Mouse (Mus musculus) kidney, adult 11 months (tissue): Measurements from ENCODE around the gene Fam76b.
"Not testable (repeated sequence)": the region's sequence is repeated elsewhere in the genome, so short reads cannot be mapped to it uniquely, and the experiment has no call there.

Source experiments
- DNase-seq: peaks from one replicate; pipeline ENCODE4 v3.0.0; 2022

The Fam76b gene

GRCm38 (mm10) chr9:13827406-13828086, at the start of gene Fam76b:
TSS of gene Fam76b (plus strand) at chr9:13827716.
- peak; percentile 100 for DNase-seq

- no peak for DNase-seq
Measured at GRCm38 (mm10) chr9:13781985-13782384, 45.5 kb upstream of the Fam76b start.

DNA sequence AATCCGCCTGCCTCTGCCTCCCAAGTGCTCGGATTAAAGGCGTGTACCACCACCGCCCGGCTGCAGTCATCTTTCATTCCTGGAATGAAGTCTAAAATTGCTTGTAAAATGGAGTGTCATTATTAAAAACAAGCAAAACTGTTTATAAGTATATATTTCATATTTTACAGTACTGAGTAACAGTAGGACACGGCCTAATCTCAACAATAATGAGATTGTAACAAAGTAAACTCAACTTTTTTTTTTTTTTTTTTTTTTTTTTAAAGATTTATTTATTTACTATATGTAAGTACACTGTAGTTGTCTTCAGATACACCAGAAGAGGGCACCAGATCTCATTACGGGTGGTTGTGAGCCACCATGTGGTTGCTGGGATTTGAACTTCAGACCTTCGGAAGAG, 36.7 kb upstream of the Fam76b start:
- DNase-seq: not testable (repeated sequence)

DNA sequence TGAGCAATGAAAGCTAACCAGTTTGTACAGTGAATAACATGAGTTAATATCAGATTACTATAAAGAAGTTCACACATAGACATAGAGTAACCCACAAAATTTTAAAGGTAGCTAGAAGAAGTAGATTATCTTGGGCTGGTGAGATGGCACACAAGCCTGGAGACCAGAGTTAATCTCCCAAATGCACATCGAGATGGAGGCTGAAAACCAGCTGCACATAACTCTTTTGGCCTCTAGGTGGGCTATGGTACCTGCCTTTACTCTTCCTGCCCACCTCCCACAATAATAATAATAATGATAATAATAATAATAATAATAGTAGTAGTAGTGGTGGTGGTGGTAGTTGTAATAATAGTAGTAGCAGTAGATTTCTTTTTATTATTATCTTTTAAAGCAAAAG, 33.2 kb upstream of the Fam76b start:
- DNase-seq: no peak

DNA sequence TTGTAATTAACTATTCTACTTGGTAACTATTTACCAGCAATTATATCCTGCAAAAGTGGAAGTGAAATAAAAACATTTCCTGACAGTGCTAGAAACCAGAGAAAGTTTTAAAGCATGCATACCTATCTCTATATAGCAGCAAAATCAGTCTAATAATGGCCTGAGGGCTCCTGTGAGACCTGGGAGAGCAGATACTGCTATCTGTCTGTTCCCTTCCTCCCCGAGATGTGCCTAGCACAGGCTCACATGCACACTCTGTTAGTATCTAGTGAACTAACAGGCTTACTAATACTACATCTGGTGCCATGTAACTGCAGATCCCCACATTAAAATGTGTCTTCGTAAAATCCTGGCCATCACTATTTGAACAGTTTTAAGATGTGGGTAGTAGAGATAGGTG, 32.8 kb upstream of the Fam76b start:
- DNase-seq: no peak

DNA sequence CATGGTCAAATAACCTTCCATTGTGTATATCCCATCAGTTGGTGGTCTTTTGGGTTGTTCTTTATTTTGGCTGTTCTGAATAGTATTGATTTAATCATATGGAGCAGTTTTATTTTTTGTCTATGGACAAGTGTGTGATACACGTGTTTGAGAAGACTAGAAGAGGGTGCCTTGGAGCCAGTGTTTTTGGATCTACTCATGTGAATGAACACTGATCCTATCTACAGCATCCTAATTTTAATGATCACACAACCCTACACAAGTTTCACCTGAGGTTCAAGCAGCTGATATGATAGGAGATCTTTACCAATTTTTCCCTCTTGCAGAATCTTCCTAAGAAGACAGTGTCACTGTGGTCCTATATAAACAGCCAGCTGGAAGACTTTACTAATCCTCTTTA, 23.0 kb upstream of the Fam76b start:
- DNase-seq: no peak

- no peak for DNase-seq
Measured at GRCm38 (mm10) chr9:13806854-13807253, 20.7 kb upstream of the Fam76b start.

DNA sequence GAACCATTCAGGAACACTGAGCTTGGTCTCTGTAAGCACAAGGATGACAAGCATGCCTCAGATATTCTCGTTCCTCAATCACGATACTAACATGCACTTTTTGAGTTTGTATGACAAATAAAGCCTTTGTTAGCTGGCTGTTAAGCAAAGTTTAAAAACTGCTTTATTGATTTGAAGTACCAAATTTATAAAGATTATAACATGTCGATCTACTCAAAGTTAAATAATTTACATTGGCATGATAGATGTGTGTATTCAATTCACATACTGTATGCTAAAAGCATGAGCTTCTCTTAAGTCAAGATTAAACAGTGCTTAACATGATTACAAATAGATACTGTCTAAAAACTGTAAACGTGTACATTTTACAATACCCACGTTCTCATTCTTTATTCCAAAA, 19.9 kb upstream of the Fam76b start:
- no peak for DNase-seq

GRCm38 (mm10) chr9:13809937-13810336, 17.6 kb upstream of the Fam76b start:
- DNase-seq: no peak

DNA sequence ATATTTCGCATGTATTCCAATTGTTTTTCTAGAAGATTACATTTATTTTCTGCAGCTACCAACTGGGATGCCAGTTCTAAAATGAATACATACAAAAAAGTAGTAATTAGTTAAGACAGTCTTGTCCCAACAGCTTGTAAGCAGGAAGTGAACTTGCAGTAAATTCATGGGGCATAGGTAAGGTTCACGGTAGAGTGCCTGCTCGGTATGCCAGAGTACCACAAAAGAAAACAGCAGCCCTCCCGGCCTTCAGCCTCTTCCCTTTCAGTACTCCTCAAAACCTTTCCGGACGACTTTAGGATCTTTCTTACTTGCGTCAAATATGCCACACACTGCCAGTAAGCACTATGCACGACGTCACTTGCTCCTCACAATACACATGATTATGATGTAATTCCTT, 9.1 kb upstream of the Fam76b start:
- no peak for DNase-seq

- DNase-seq: no peak
Measured at GRCm38 (mm10) chr9:13820774-13821173, 6.7 kb upstream of the Fam76b start.

DNA sequence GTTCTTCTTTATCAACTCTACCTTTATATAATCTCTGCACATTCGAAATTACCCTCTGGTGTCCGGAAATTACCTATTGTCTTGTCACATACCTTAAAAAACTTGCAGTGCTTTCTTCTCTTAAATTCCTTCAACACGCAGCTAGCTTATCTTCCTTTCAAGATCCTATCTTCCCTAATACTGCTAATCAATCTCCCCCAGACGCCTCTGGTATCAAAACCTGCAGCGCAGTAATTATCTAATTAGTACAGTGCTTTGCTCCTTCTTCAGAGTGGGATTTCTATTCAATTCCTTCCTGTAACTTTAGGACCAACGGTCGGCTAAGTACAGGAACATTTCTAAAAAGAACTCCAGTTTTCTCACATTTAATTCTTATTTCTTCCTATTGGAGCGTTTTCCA, 1.6 kb upstream of the Fam76b start:
- no peak for DNase-seq

- peak; percentile 83 for DNase-seq
Measured at GRCm38 (mm10) chr9:13826391-13826805, 1.1 kb upstream of the Fam76b start.

- peak; percentile 97 for DNase-seq
Measured at GRCm38 (mm10) chr9:13826832-13827405, 597 bp upstream of the Fam76b start, which contains the start of gene Cep57. TSS of gene Cep57 (minus strand) at chr9:13827107.

DNA sequence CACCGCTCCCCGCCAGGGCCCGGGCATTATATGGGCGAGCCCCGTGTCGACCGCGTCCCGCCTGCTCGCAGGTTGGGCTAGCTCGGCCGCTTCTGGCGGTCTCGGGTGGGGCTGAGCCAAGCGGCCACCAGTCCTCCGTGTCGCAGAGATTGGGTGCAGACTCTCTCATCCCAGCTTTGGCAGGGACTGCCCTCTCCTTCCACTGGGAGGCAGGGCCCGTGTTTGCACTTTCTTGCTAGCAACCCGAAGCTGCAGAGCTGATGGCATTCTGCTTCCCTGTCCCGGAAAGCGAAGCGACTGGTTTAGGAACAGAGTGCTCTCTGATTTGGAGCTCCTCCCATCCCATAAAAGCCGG, 548 bp downstream of the Fam76b start:
- no peak for DNase-seq

GRCm38 (mm10) chr9:13835256-13835655, 7.7 kb downstream of the Fam76b start:
- DNase-seq: no peak

GRCm38 (mm10) chr9:13836726-13837125, 9.2 kb downstream of the Fam76b start:
- no peak for DNase-seq

DNA sequence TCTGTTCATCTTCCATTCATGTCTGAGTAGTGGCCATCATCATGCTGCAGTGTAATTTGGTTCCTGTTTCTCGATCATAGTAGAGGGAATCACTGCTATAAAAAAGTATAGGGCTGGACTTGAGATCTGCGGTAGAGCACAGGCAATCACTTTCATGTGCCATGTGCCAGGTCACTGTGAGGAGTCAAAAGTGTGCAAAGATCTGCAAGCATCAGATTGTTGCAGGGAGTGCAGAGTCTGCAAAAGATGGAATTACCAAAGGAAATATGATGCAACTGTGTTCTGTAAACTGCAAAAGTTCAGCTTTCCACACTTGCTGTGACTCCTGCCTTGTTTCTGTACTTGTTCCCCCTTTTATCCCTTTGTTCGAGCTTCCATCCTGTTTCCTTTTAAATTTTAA, 20.1 kb downstream of the Fam76b start:
- DNase-seq: no peak

- no peak for DNase-seq
Measured at GRCm38 (mm10) chr9:13848481-13849480, 21.3 kb downstream of the Fam76b start.

DNA sequence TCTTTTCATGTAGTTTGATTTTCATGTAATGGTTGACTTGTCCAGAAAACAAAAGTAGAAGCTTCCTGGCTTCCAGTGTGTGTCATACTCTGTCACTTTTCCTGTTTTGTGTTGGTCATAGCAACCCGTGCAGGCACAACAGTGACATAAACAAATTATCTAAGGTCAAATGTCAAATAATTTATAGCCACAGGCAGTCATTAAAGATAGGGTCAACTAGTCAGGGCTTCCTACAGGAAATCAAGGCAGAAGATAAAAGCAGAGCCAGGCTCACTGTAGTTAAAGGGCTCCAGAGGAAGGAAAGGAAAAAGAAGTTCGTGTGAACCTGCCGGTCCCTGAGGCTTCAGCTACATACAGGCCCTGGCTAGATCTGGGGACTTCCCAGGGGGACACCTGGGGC, 26.4 kb downstream of the Fam76b start:
- peak; percentile 4 for DNase-seq

DNA sequence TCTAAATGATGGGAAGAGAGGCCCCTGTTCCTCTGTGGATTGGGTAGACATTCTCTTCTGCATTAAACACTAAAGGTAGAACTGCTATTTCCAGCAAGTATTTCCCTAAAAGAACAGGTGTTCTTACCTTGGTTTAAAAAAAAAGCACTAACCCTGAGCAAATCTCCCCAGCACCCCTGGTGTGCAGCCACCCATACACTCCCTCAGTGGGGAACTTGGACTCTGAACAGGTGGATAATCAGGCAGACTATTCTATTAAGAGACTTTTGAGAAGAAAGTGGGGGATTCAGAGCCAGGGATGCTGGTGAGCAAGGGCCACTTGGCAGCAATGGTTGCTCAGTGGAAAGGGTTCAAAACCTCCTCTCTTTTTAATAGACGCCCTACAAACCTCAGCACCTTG, 28.7 kb downstream of the Fam76b start:
- peak; percentile 4 for DNase-seq

DNA sequence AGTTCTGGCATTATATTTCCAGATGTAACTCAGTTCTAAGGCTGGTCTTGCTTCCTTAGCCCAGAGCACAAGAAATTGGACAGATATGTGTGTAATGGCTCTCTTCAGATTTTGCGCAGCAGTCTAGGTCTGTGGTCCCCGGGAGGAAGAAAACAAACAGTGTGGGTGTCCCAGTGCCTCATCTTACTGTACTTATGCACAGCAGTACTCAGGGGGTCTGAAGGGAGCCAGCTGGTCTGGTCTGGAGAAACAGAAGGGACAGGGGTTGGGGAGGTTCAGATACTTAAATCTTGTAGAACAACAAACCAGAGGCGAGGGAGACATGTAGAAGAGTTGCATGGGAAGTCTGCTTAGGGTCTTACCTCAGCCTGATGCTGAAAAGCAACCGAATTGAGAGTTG, 29.3 kb downstream of the Fam76b start:
- no peak for DNase-seq

DNA sequence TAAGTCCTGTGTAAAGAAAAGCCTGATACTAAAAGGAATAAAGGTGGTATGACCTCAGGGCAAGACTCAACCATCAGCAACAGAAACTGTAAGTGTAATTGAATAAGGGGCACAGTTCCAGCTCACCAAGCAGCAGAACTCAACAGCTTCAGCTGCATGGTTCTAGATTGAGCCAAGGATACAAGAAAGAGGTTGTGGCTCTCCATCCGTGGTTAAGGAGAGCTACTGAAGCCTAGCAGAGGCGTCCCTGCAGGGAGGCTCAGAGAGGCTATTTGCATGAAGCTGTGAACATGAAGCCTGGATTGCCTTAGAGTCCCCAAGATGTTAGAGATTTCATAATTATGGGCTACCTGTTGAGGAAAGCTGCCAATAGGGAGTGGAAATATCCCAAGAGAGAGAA, 40.1 kb downstream of the Fam76b start:
- DNase-seq: no peak

DNA sequence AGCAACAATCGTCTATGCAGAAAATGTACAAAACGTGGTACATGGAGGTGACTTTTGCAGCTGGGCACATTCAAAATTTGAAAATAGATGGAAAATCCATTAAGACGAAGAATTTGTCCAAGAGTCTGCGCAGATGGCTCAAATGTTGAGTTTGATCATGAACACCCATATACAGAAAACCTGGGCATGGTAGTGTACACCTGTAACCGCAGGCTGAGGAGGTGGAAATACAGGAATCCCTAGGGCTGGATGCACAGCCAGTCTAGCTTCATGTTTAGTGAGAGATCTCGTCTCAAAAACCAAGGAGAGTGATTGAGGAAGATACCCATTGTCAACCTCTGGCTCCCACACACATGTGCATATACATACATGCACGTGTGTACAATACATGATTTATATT, 44.1 kb downstream of the Fam76b start:
- DNase-seq: no peak
